Mouse (Mus musculus) G1E (cell line): Measurements from ENCODE around the gene D17Wsu92e.

Experiments used
- CTCF ChIP-seq: IDR thresholded peaks from 2 replicates; pipeline ENCODE4 v1.5.1; 2012; ENCODE audit warnings: low read depth, low read length, inconsistent platforms, mixed read lengths
- GATA1 ChIP-seq: IDR thresholded peaks from 2 replicates; pipeline ENCODE4 v1.6.1; 2012; ENCODE audit warnings: borderline replicate concordance, low read length, inconsistent platforms, mixed read lengths
- POLR2AphosphoS5 ChIP-seq: IDR thresholded peaks from 2 replicates; pipeline ENCODE4 v1.6.1; 2012; ENCODE audit warnings: low read depth, low read length, inconsistent platforms; ENCODE audit not compliant: insufficient replicate concordance
- TAL1 ChIP-seq: conservative IDR thresholded peaks from 2 replicates; pipeline ENCODE4 v1.6.1; 2012; ENCODE audit warnings: low read depth, low read length, inconsistent platforms, mixed read lengths

GRCm38 (mm10) chr17:27748123-27748522 lies 72.3 kb downstream of the D17Wsu92e start:
- TF ChIP-seq GATA1 (no peak), CTCF (no peak), POLR2AphosphoS5 (no peak), TAL1 (no peak)
